Mouse (Mus musculus) ES-Bruce4 (cell line): ENCODE measurements around the gene Narfl. TPM values are rescaled to one million over a fixed set of nuclear protein-coding genes. Genes with fewer than 3 reads are reported as not detected.

Experiments
- H3K27ac ChIP-seq: 2 replicates; pipeline ENCODE4 v1.5.1; 2012; ENCODE audit warnings: low read length, inconsistent platforms; ENCODE audit not compliant: insufficient read depth
- H3K27me3 ChIP-seq: 2 replicates; pipeline ENCODE4 v1.6.1; 2012; ENCODE audit warnings: mild to moderate bottlenecking, low read length, inconsistent platforms; ENCODE audit not compliant: control insufficient read depth, poor library complexity, insufficient read depth, severe bottlenecking
- H3K36me3 ChIP-seq: 2 replicates; pipeline ENCODE4 v1.6.1; 2012; ENCODE audit warnings: inconsistent platforms, mild to moderate bottlenecking, low read length, moderate library complexity; ENCODE audit not compliant: control insufficient read depth, poor library complexity, insufficient read depth, severe bottlenecking
- H3K4me1 ChIP-seq: one replicate; pipeline ENCODE4 v1.8.1; 2011; ENCODE audit warnings: low read length; ENCODE audit not compliant: control insufficient read depth, insufficient read depth
- H3K4me3 ChIP-seq: 2 replicates; pipeline ENCODE4 v1.5.1; 2011; ENCODE audit warnings: low read depth, mild to moderate bottlenecking, low read length
- H3K9ac ChIP-seq: 2 replicates; pipeline ENCODE4 v1.6.1; 2012; ENCODE audit warnings: low read depth, mild to moderate bottlenecking, inconsistent platforms; ENCODE audit not compliant: poor library complexity, severe bottlenecking
- H3K9me3 ChIP-seq: replicated peaks from 2 replicates; pipeline ENCODE4 v1.6.1; 2012; ENCODE audit warnings: mild to moderate bottlenecking, low read length, inconsistent platforms; ENCODE audit not compliant: control insufficient read depth, poor library complexity, insufficient read depth, severe bottlenecking
- CTCF ChIP-seq: IDR thresholded peaks from one replicate; pipeline ENCODE4 v1.8.1; 2011; ENCODE audit warnings: low read depth, low read length
- EP300 ChIP-seq: IDR thresholded peaks from 2 replicates; pipeline ENCODE4 v1.6.1; 2011; ENCODE audit warnings: low read depth, low read length; ENCODE audit not compliant: insufficient read depth
- POLR2A ChIP-seq: IDR thresholded peaks from one replicate; pipeline ENCODE4 v1.8.1; 2011; ENCODE audit warnings: low read length; ENCODE audit not compliant: insufficient read depth
- polyA plus RNA-seq: library from polyadenylated mRNA; stranded (reverse); fragments of >200 nt; gene quantifications from 2 replicates; pipeline ENCODE4 v1.2.4, GENCODE M21; 2011; ENCODE audit warnings: low read depth; ENCODE audit not compliant: missing spikeins, insufficient read depth, insufficient read length

Narfl gene
- polyA plus RNA-seq, 1 experiment: 21.3 TPM

DNA sequence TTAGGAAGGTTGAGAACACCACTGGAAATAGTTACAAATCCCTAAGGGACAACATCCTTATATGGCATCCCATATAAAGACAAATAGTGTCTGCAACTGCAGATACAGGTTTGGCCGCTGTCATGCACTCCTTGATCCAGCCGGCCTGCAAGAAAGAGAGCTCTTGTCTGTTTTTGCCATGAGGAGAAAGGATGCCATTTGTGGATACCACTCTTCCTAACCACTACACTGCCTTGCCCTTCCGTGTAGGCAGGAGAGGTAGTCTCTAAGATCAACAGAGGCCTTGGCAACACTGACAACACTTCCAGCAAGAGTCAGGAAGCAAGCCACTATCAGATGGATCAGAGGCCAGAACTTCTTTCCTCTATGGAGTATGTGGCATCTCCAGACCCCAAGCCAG is 12.7 kb downstream of the Narfl start, which contains the start of gene Ccdc78:
TSS of gene Ccdc78 (plus strand) at position 301 of the 400 bp plus-strand sequence.
- no peak for TF ChIP-seq CTCF
- TF ChIP-seq EP300: no peak
- TF ChIP-seq POLR2A: no peak
- Histone ChIP-seq H3K4me3 (peak within 1 kb of the TSS; percentile 81), H3K27me3 (no peaks in the 10 kb centered on the region), H3K4me1 (no peaks in the 10 kb centered on the region), H3K36me3 (peaks cover 4% of the 10 kb centered on the region), H3K27ac (no peak within 1 kb of the TSS), H3K9ac (peak within 1 kb of the TSS; percentile 37), H3K9me3 (no peaks in the 10 kb centered on the region)

DNA sequence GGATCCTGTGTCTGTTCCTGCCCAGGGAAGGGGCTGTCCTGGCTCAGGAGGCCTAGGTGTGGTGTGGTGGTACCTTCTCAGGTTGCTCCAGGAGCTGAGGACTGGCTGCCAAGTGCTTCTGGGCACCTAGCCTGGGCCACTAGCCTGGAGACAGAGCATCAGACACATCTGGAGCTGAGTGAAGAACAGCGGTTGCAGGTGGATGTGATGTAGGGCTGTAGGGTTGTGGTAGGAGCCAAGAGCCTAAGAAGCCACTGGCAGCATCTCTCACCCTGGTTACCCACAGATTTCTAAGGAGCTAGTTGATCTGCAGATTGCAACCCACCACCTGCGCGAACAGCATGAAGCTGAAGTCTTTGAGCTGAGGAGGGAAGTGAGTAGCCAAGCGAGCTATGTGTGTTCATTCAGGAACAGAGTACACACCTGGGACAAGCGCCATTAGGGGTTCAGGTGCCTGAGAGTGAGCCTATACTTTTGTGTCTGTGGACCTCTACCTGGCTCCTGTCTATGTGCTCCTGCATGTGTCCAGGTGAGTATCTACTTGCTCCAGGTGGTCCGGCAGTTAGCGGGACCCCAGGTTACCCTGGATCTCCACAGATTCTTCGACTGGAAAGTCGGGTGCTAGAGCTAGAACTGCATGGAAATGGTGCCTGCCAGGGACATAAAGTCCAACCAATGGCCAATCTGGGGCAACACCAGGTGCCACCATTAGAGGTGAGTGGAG is 13.4 kb downstream of the Narfl start:
- Histone ChIP-seq H3K9me3 (no peaks in the 10 kb centered on the region), H3K27me3 (no peaks in the 10 kb centered on the region), H3K9ac (no peak overlapping the region), H3K36me3 (peaks cover 4% of the 10 kb centered on the region), H3K4me1 (no peaks in the 10 kb centered on the region), H3K4me3 (no peak overlapping the region), H3K27ac (no peak overlapping the region)
- TF ChIP-seq EP300 (no peak), POLR2A (no peak), CTCF (no peak)

DNA sequence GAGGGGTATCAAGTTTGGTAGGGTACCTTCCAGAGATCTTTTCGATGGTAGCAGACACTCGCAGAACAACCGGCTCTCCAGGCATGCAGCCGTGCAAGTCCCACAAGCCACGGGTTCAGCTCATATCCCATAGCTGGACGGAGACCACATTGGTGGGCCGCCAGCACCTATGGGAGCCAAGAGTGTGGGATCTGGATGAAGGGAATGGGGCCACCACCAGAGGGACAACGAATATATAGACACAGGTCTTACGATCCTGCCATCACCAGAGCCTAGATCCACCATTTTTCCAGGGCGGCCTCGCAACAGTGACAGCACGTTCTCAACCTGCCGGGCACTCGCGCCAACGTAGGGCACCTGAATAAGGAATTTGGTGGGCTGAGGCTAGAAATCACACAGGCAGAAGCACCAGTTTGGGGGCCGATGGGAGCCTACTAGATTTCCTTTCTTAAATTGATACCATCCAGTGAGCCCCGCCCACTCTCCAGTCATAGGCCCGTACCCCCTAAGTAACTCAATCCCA is 17.8 kb downstream of the Narfl start:
- Histone ChIP-seq H3K9me3 (no peaks in the 10 kb centered on the region), H3K4me3 (peak overlapping the region; percentile 93), H3K27me3 (no peaks in the 10 kb centered on the region), H3K4me1 (peaks cover 4% of the 10 kb centered on the region), H3K9ac (peak overlapping the region; percentile 57), H3K27ac (0 out of 2 replicates have a peak overlapping the region, but pooled peaks have one; percentile 8), H3K36me3 (no peaks in the 10 kb centered on the region)
- TF ChIP-seq POLR2A: no peak
- no peak for TF ChIP-seq CTCF
- no peak for TF ChIP-seq EP300

DNA sequence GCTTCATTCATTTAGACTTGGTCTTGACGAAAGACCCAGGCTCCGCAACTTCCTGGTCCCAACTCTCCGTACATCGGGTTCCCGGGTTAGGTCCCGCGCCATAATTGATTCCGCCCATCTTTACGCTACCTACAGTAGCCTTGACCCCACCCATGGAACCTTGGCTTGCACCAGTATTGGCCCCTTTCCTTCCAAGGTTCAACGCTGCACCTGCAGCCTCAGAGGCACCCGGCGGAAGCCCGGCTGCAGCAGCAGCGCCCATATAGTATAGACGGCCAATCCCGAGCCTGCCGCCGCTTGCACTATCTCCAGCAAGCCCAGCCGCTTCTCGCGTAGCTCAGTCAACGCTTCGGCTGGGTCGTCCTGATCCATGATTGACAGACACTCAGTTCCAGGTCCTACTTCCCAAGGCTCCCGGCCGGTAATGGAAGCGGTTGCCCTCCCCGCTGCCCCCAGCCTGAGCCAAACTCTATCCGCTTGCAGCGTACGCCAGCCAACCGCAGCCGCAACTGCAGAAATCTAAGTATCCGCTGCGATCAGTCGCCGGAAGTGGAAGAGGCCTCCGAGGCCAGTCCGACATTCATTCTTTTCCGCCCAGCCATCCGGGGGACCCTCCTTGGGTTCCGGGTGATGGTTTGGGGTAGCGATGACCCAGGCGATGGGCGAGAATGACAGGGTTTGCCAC is 18.4 kb downstream of the Narfl start:
- Histone ChIP-seq H3K27ac (peak overlapping the region; percentile 8; the same call in 1 of the 2 replicates), H3K4me1 (peaks cover 4% of the 10 kb centered on the region), H3K9ac (peak overlapping the region; percentile 57), H3K27me3 (no peaks in the 10 kb centered on the region), H3K9me3 (no peaks in the 10 kb centered on the region), H3K4me3 (peak overlapping the region; percentile 93), H3K36me3 (no peaks in the 10 kb centered on the region)
- TF ChIP-seq POLR2A: no peak
- TF ChIP-seq EP300: no peak
- TF ChIP-seq CTCF: no peak

DNA sequence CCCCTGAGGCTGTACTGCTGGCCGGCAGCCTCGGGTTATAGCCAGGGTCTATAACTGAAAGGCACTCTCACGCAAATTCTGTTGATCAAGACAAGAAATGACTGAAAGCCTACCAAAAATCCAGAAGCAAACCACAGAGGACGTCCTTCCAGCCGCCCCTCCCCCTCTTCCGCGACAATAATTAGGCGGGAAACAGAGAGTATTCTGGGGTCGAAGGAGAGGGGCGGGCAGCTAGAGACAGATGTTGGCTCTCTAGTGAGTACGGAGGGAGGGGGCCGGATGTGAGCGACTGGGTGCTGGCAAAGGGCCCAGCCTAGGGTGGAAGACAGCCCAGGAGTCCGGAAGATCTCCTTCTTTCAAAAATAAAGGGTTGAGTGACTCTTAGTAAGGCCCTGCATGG is 19.0 kb downstream of the Narfl start, which contains the start of gene Fam173a:
TSS of gene Fam173a (minus strand) at position 287 of the 400 bp plus-strand sequence.
- peak within 1 kb of the TSS; percentile 57 for H3K9ac ChIP-seq
- H3K9me3 ChIP-seq: no peaks in the 10 kb centered on the region
- peak within 1 kb of the TSS; percentile 8; the same call in 1 of the 2 replicates for H3K27ac ChIP-seq
- no peaks in the 10 kb centered on the region for H3K36me3 ChIP-seq
- H3K4me3 ChIP-seq: peak within 1 kb of the TSS; percentile 93
- no peaks in the 10 kb centered on the region for H3K27me3 ChIP-seq
- H3K4me1 ChIP-seq: peaks cover 4% of the 10 kb centered on the region
- TF ChIP-seq EP300 (no peak), POLR2A (no peak), CTCF (no peak)
